Mouse (Mus musculus): Measurements from ENCODE around the gene Tex33.

GRCm38 (mm10) chr15:78384220-78385116, 11.2 kb downstream of the Tex33 start:
- TF ChIP-seq POLR2A (IDR thresholded peaks at IDR 0.05; ENCODE audit: borderline replicate concordance, control insufficient read depth, low read depth, low read length) (no peak), CTCF (IDR thresholded peaks at IDR 0.05; ENCODE audit: control insufficient read depth, insufficient read depth, low read length) (no peak)

Measured in bone marrow, adult 2 months (tissue).